Mouse (Mus musculus): ENCODE results near the gene Gm27027. TPM values are rescaled to one million over a fixed set of nuclear protein-coding genes. Genes with fewer than 3 reads are reported as not detected.

Gm27027 gene
- total RNA-seq, 1 experiment from 2014 or later = not detected

- ATAC-seq (replicated peaks in 1 of 2; ENCODE audit: insufficient read depth in 1 of 2, low FRiP score in 2 of 2, low TSS enrichment in 1 of 2, low read depth in 1 of 2, poor library complexity in 2 of 2, severe bottlenecking in 2 of 2) = peak; percentile 21 to 28; a peak in 1 of 4 replicates
Observed at GRCm38 (mm10) chr2:93954781-93955578, 41.2 kb downstream of the Gm27027 start.

- ATAC-seq (replicated peaks in 1 of 2; ENCODE audit: insufficient read depth in 1 of 2, low FRiP score in 2 of 2, low TSS enrichment in 1 of 2, low read depth in 1 of 2, poor library complexity in 2 of 2, severe bottlenecking in 2 of 2) = no peak
Observed at GRCm38 (mm10) chr2:93953726-93954125, 42.4 kb downstream of the Gm27027 start.

GRCm38 (mm10) chr2:93946976-93947375 lies 49.2 kb downstream of the Gm27027 start:
- no peak for ATAC-seq (replicated peaks in 1 of 2; ENCODE audit: insufficient read depth in 1 of 2, low FRiP score in 2 of 2, low TSS enrichment in 1 of 2, low read depth in 1 of 2, poor library complexity in 2 of 2, severe bottlenecking in 2 of 2)

- ATAC-seq (replicated peaks in 1 of 2; ENCODE audit: insufficient read depth in 1 of 2, low FRiP score in 2 of 2, low TSS enrichment in 1 of 2, low read depth in 1 of 2, poor library complexity in 2 of 2, severe bottlenecking in 2 of 2) = no peak
Observed at GRCm38 (mm10) chr2:93944855-93945254, 51.3 kb downstream of the Gm27027 start.

GRCm38 (mm10) chr2:93944099-93944498 lies 52.1 kb downstream of the Gm27027 start:
- ATAC-seq (replicated peaks in 1 of 2; ENCODE audit: insufficient read depth in 1 of 2, low FRiP score in 2 of 2, low TSS enrichment in 1 of 2, low read depth in 1 of 2, poor library complexity in 2 of 2, severe bottlenecking in 2 of 2) = no peak

GRCm38 (mm10) chr2:93941670-93942069 lies 54.5 kb downstream of the Gm27027 start:
- ATAC-seq (replicated peaks in 1 of 2; ENCODE audit: insufficient read depth in 1 of 2, low FRiP score in 2 of 2, low TSS enrichment in 1 of 2, low read depth in 1 of 2, poor library complexity in 2 of 2, severe bottlenecking in 2 of 2) = peak; percentile 78 to 80

GRCm38 (mm10) chr2:93938534-93938933 lies 57.6 kb downstream of the Gm27027 start:
- ATAC-seq (replicated peaks in 1 of 2; ENCODE audit: insufficient read depth in 1 of 2, low FRiP score in 2 of 2, low TSS enrichment in 1 of 2, low read depth in 1 of 2, poor library complexity in 2 of 2, severe bottlenecking in 2 of 2) = peak; percentile 47 to 61

GRCm38 (mm10) chr2:93928866-93929265 lies 67.3 kb downstream of the Gm27027 start:
- ATAC-seq (replicated peaks in 1 of 2; ENCODE audit: insufficient read depth in 1 of 2, low FRiP score in 2 of 2, low TSS enrichment in 1 of 2, low read depth in 1 of 2, poor library complexity in 2 of 2, severe bottlenecking in 2 of 2) = no peak

GRCm38 (mm10) chr2:93927701-93928437 lies 68.3 kb downstream of the Gm27027 start:
- no peak for ATAC-seq (replicated peaks in 1 of 2; ENCODE audit: insufficient read depth in 1 of 2, low FRiP score in 2 of 2, low TSS enrichment in 1 of 2, low read depth in 1 of 2, poor library complexity in 2 of 2, severe bottlenecking in 2 of 2)

- no peak for ATAC-seq (replicated peaks in 1 of 2; ENCODE audit: insufficient read depth in 1 of 2, low FRiP score in 2 of 2, low TSS enrichment in 1 of 2, low read depth in 1 of 2, poor library complexity in 2 of 2, severe bottlenecking in 2 of 2)
Observed at GRCm38 (mm10) chr2:93926141-93926540, 70.0 kb downstream of the Gm27027 start.

GRCm38 (mm10) chr2:93919093-93919492 lies 77.1 kb downstream of the Gm27027 start:
- no peak for ATAC-seq (replicated peaks in 1 of 2; ENCODE audit: insufficient read depth in 1 of 2, low FRiP score in 2 of 2, low TSS enrichment in 1 of 2, low read depth in 1 of 2, poor library complexity in 2 of 2, severe bottlenecking in 2 of 2)

- no peak for ATAC-seq (replicated peaks in 1 of 2; ENCODE audit: insufficient read depth in 1 of 2, low FRiP score in 2 of 2, low TSS enrichment in 1 of 2, low read depth in 1 of 2, poor library complexity in 2 of 2, severe bottlenecking in 2 of 2)
Observed at GRCm38 (mm10) chr2:93913552-93913951, 82.6 kb downstream of the Gm27027 start.

GRCm38 (mm10) chr2:93911942-93912341 lies 84.2 kb downstream of the Gm27027 start:
- ATAC-seq (replicated peaks in 1 of 2; ENCODE audit: insufficient read depth in 1 of 2, low FRiP score in 2 of 2, low TSS enrichment in 1 of 2, low read depth in 1 of 2, poor library complexity in 2 of 2, severe bottlenecking in 2 of 2) = no peak

- ATAC-seq (replicated peaks in 1 of 2; ENCODE audit: insufficient read depth in 1 of 2, low FRiP score in 2 of 2, low TSS enrichment in 1 of 2, low read depth in 1 of 2, poor library complexity in 2 of 2, severe bottlenecking in 2 of 2) = no peak
Observed at GRCm38 (mm10) chr2:93909716-93910115, 86.4 kb downstream of the Gm27027 start.

- no peak for ATAC-seq (replicated peaks in 1 of 2; ENCODE audit: insufficient read depth in 1 of 2, low FRiP score in 2 of 2, low TSS enrichment in 1 of 2, low read depth in 1 of 2, poor library complexity in 2 of 2, severe bottlenecking in 2 of 2)
Observed at GRCm38 (mm10) chr2:93907519-93908294, 88.4 kb downstream of the Gm27027 start.

All from hematopoietic stem cell, adult 5-6 weeks (primary cell).